Mouse (Mus musculus) embryonic facial prominence, embryonic 11.5 days (tissue): Measurements from ENCODE around the gene Slc16a10. TPM values are rescaled to one million over a fixed set of nuclear protein-coding genes. Genes with fewer than 3 reads are reported as not detected.

Experiments used
- ATAC-seq: fragments of 200-750 bp; cut with Nextera tagmentation; replicated peaks from 2 replicates; pipeline ENCODE4 v1.8.0; 2017; ENCODE audit warnings: low read depth; ENCODE audit not compliant: insufficient number of reproducible peaks, low FRiP score, low TSS enrichment
- DNase-seq: peaks from one replicate; pipeline ENCODE4 v3.0.0-alpha.2; 2015; ENCODE audit warnings: low spot score
- H3K27ac ChIP-seq: fragments of 300-500 bp; sonication (generic); replicated peaks from 2 replicates; pipeline ENCODE4 v1.5.1; 2014; ENCODE audit warnings: mild to moderate bottlenecking, low read depth, low read length, control low read depth
- H3K27me3 ChIP-seq: fragments of 300-500 bp; sonication (generic); 2 replicates; pipeline ENCODE4 v1.6.1; 2014; ENCODE audit warnings: mild to moderate bottlenecking, low read length, moderate library complexity, mixed read lengths; ENCODE audit not compliant: control insufficient read depth, insufficient read depth
- H3K36me3 ChIP-seq: fragments of 300-500 bp; sonication (generic); replicated peaks from 2 replicates; pipeline ENCODE4 v1.6.1; 2014; ENCODE audit warnings: low read depth, mild to moderate bottlenecking, low read length, moderate library complexity, mixed read lengths; ENCODE audit not compliant: control insufficient read depth, insufficient read depth
- H3K4me1 ChIP-seq: fragments of 300-500 bp; sonication (generic); 2 replicates; pipeline ENCODE4 v1.6.1; 2014; ENCODE audit warnings: low read length, mixed read lengths; ENCODE audit not compliant: control insufficient read depth, insufficient read depth
- H3K4me2 ChIP-seq: fragments of 300-500 bp; sonication (generic); 2 replicates; pipeline ENCODE4 v1.6.1; 2014; ENCODE audit warnings: low read depth, mild to moderate bottlenecking, control low read depth, low read length, moderate library complexity
- H3K4me3 ChIP-seq: fragments of 300-500 bp; sonication (generic); 2 replicates; pipeline ENCODE4 v1.5.1; 2014; ENCODE audit warnings: low read depth, low read length, control low read depth
- H3K9ac ChIP-seq: fragments of 300-500 bp; sonication (generic); replicated peaks from 2 replicates; pipeline ENCODE4 v1.6.1; 2014; ENCODE audit warnings: mild to moderate bottlenecking, control low read depth, low read length
- H3K9me3 ChIP-seq: fragments of 300-500 bp; sonication (generic); replicated peaks from 2 replicates; pipeline ENCODE4 v1.6.1; 2016; ENCODE audit warnings: mild to moderate bottlenecking, low read length, inconsistent platforms, mixed read lengths; ENCODE audit not compliant: control insufficient read depth
- WGBS: fragments of 180-500 bp; shearing (Covaris S2); extraction: QIAGEN DNeasy Blood & Tissue Kit; methylation state at CpG from one replicate; pipeline ENCODE4 v1.1.7; 2014; 5-methylcytosine and 5-hydroxymethylcytosine counted together
- polyA plus RNA-seq: library from polyadenylated mRNA; unstranded; fragments of >200 nt; fragmentation: Nextera tagmentation; extraction: Ambion mirVana; gene quantifications from 2 replicates; pipeline ENCODE4 v1.2.1, GENCODE M21; 2014

Gene Slc16a10
- polyA plus RNA-seq, 1 experiment from 2014 or later: 5.4 TPM

DNA sequence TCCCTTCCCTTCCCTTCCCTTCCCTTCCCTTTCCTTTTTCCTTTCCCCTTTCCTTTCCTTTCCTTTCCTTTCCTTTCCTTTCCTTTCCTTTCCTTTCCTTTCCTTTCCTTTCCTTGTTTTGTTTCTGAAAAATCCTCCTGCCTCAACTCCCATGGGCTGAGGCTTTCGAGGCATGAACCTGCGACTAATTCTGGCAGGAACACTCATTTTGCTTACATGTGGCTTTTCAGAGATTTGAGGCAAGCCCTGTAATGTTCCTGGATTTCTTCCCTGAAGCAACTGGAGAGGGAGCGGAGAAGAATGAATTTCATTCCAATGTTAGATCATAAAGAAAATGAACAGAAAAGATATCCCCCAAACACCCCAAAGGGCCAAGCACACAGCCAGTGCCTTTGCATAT, 39.9 kb downstream of the Slc16a10 start:
- 60% methylated on average over 3 of the region's 3 CpGs for WGBS
- Histone ChIP-seq H3K4me3 (no peak overlapping the region), H3K4me1 (no peaks in the 10 kb centered on the region), H3K4me2 (no peak overlapping the region), H3K9ac (no peak overlapping the region), H3K9me3 (no peaks in the 10 kb centered on the region), H3K27me3 (no peaks in the 10 kb centered on the region), H3K27ac (no peak overlapping the region), H3K36me3 (no peaks in the 10 kb centered on the region)
- ATAC-seq (no peak), DNase-seq (no peak)

DNA sequence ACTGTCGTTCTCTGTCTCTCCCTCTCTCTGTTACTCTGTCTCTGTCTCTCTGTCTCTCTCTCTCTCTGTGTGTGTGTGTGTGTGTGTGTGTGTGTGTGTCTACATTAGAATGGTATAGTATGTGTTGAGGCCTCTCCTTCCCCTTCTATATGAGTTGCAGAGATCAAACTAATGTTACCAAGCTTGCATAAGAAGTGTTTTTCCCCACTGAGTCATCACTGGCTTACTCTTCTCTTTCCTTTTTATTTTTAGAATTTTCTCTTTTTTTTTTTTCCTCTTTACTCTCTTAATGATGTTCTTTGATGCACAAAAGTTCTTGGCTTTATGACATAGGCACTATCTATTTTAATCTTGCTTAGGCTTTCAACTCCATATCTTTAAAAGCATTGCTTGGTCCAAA, 43.6 kb downstream of the Slc16a10 start:
- no peaks in the 10 kb centered on the region for H3K27me3 ChIP-seq
- no peak overlapping the region for H3K4me2 ChIP-seq
- no peaks in the 10 kb centered on the region for H3K9me3 ChIP-seq
- no peak overlapping the region for H3K27ac ChIP-seq
- no peak for ATAC-seq
- 89% methylated on average over 1 of the region's 1 CpGs for WGBS
- no peak for DNase-seq
- no peak overlapping the region for H3K4me3 ChIP-seq
- no peaks in the 10 kb centered on the region for H3K4me1 ChIP-seq
- no peaks in the 10 kb centered on the region for H3K36me3 ChIP-seq
- no peak overlapping the region for H3K9ac ChIP-seq

DNA sequence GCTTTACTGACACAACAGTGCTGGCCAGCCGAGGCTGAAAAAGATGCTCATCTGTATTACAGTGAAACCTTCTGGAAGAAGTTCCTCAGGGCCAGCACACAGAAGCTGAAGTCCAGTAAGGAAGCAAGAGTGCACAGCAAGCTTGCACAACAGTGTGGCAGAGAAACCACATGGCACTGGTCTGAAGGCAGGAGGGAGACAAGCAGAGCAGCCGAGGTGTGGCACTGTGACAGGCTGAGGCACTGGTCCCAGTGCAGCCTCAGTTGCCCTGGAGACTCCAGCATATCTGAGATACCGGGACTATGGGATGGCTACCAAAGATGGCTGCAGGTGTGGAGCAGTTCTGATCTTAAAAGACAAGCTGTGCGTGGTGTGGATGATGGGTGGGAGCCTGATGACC, 44.5 kb downstream of the Slc16a10 start:
- no peak overlapping the region for H3K27ac ChIP-seq

DNA sequence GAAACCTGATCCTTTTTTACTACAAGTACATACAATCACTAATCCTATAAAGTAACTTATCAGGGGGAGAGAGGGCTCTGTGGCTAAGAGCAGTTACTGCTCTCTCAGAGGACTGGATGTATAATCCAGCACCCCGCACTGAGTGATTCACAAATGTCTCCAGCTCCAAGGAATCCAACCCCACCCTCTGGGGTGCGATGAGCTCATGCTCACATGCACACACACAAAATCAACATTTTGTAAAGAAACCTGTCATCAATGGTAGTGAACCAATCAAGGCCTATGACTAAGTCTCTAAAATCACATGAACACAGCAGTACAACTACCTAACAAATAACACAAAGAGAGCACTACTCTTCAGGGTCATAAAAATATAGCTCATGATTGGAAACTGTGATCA, 47.3 kb downstream of the Slc16a10 start:
- Histone ChIP-seq H3K27ac (no peak overlapping the region), H3K9ac (no peak overlapping the region), H3K4me1 (no peaks in the 10 kb centered on the region), H3K27me3 (no peaks in the 10 kb centered on the region), H3K9me3 (no peaks in the 10 kb centered on the region), H3K36me3 (no peaks in the 10 kb centered on the region), H3K4me2 (no peak overlapping the region), H3K4me3 (no peak overlapping the region)
- ATAC-seq (no peak), DNase-seq (no peak)
- WGBS: 80% methylated on average over 2 of the region's 2 CpGs

More for the DNA sequence above, 44.5 kb downstream of the Slc16a10 start:
- WGBS: 80% methylated on average over 4 of the region's 4 CpGs
- Histone ChIP-seq H3K4me1 (no peaks in the 10 kb centered on the region), H3K4me2 (no peak overlapping the region), H3K36me3 (no peaks in the 10 kb centered on the region), H3K27me3 (no peaks in the 10 kb centered on the region), H3K9me3 (no peaks in the 10 kb centered on the region), H3K4me3 (no peak overlapping the region), H3K9ac (no peak overlapping the region)
- ATAC-seq (no peak), DNase-seq (no peak)

DNA sequence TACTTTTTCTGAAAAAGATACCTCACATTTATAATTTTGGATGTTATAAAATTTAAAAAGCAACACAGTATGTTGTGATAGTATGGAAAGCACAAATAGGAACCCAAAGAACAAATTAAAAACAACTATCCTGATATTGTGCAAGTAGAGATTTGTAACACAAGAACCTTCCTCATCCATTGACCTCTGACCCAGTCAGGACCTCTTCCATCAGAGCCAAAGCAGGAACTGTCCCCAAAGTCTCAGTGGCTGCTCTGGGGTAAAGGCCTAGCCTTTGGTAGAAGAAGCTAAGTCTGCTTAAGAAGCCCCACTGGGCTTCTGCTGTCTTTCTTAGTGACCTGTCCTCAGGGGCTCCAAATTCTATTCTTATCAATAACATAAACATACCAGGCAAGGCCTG, 48.5 kb downstream of the Slc16a10 start:
- no peaks in the 10 kb centered on the region for H3K9me3 ChIP-seq
- no peaks in the 10 kb centered on the region for H3K27me3 ChIP-seq
- H3K4me1 ChIP-seq: no peaks in the 10 kb centered on the region
- no peaks in the 10 kb centered on the region for H3K36me3 ChIP-seq
- no peak overlapping the region for H3K9ac ChIP-seq
- DNase-seq (no peak), ATAC-seq (no peak)
- H3K27ac ChIP-seq: no peak overlapping the region
- H3K4me2 ChIP-seq: no peak overlapping the region
- no peak overlapping the region for H3K4me3 ChIP-seq

DNA sequence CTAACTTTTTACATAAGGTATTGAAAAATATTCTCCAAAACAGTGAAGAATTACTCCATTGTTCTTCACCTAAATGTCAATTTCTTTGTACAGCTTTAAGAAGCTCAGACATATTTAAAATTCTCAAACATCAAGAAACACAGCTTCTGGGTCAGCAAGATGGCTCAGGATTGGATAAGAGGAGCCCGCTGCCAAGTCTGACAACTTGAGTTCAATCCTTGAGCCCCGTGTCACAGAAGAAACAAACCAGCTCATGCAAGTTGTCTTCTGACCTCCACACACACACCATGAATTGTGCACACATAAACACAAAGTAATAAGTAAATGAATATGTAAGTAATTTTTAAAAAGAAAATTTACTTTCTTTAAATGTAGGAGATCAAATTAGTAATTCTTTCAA, 50.6 kb downstream of the Slc16a10 start:
- no peaks in the 10 kb centered on the region for H3K36me3 ChIP-seq
- no peaks in the 10 kb centered on the region for H3K9me3 ChIP-seq
- 85% methylated on average over 2 of the region's 2 CpGs for WGBS
- no peak for ATAC-seq
- H3K4me2 ChIP-seq: no peak overlapping the region
- H3K4me3 ChIP-seq: no peak overlapping the region
- H3K27me3 ChIP-seq: no peaks in the 10 kb centered on the region
- H3K4me1 ChIP-seq: no peaks in the 10 kb centered on the region
- DNase-seq: no peak
- no peak overlapping the region for H3K27ac ChIP-seq
- H3K9ac ChIP-seq: no peak overlapping the region

DNA sequence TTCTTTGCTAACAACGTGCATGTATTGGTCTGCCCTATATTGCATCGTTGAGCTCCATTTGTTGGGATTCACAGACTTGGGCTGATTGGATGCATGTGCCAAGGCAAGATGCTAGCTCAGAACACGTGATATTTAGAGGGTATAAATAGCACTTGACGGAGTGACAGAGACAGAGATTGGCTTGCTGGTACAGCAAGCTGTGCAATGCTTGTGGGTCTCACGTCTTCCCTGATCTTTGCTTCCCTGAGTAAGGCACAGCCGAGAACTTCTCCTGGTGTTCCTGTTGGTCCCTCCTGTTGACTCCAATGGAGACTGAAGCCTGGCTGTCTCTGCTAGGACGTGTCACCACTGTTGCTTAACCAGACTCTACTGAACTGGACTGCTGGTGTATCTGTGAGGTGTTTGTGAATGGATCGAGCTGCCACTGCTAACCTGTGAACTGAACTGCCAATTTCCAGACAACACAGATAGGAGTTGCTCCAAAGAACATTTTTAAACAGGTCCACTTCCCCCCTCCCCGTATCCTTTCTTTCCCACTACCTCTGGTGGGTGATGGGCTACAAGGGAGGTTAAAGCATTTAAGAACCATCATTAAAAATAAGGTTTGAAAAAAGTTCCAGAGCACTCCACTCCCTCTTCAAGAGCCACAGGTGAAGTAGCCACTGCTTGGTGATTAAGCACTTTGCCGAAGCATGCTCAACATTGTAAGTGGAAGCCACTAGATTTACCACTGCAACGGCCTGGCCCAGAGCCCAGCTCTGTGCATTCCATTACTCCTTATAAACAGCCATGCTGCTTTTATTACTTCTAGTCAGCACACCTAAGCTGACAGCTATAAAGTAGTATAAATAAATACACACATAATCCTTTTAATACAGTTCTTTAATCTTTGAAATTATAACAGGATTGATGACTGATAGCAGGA, 51.3 kb downstream of the Slc16a10 start:
- no peak for ATAC-seq

DNA sequence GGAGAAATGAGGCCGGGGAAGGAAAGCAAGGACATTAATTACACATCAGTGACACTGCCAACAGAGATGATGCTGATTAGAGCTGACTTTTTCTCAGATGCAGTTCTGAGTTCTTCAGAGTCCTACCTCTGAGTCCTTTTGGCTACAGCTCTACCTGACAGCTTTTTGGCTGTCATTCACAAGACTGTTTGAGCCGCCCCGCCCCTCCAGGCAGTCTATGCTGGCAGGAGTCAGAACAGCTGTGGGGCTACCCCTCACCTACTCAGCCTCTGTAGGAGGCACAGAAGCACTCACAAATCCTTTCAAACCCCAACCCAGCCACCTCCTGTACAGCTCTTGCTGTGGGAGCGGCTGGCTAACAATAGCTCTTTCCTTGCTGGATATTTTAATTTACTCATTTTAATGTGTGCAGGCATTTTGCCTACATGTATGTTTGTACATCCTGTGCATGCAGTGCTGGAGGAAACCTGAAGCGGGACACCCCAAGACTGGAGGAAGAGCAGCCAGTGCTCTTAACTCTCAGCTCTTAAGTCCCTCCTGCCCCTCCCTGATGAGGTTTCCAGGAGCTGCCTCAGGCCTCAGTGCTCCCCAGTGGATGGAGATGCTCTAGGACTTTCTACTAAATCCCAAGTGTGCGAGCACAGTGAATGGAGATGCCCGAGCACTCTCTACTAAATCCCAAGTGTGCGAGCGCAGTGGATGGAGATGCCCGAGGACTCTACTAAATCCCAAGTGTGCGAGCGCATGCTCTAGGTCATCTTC, 57.5 kb downstream of the Slc16a10 start:
- no peak for ATAC-seq
- no peaks in the 10 kb centered on the region for H3K36me3 ChIP-seq
- DNase-seq: no peak
- H3K4me1 ChIP-seq: no peaks in the 10 kb centered on the region
- H3K27me3 ChIP-seq: no peaks in the 10 kb centered on the region
- 76% methylated on average over 12 of the region's 12 CpGs for WGBS
- no peak overlapping the region for H3K9ac ChIP-seq
- no peak overlapping the region for H3K4me2 ChIP-seq
- no peak overlapping the region for H3K27ac ChIP-seq
- no peak overlapping the region for H3K4me3 ChIP-seq
- H3K9me3 ChIP-seq: no peaks in the 10 kb centered on the region

More for the DNA sequence above, 51.3 kb downstream of the Slc16a10 start:
- no peak overlapping the region for H3K4me3 ChIP-seq
- WGBS: 84% methylated on average over 11 of the region's 11 CpGs
- H3K9ac ChIP-seq: no peak overlapping the region
- no peaks in the 10 kb centered on the region for H3K27me3 ChIP-seq
- H3K9me3 ChIP-seq: no peaks in the 10 kb centered on the region
- no peak overlapping the region for H3K4me2 ChIP-seq
- no peak overlapping the region for H3K27ac ChIP-seq
- no peak for DNase-seq
- H3K36me3 ChIP-seq: no peaks in the 10 kb centered on the region
- H3K4me1 ChIP-seq: no peaks in the 10 kb centered on the region
